Mouse (Mus musculus): ENCODE measurements around the gene Hoxd11. TPM values are rescaled to one million over a fixed set of nuclear protein-coding genes. Genes with fewer than 3 reads are reported as not detected.
A peak's percentile ranks its signal among the peaks of the same experiment; 100 is the strongest.

Gene Hoxd11
- polyA plus RNA-seq, 1 experiment = not detected

DNA sequence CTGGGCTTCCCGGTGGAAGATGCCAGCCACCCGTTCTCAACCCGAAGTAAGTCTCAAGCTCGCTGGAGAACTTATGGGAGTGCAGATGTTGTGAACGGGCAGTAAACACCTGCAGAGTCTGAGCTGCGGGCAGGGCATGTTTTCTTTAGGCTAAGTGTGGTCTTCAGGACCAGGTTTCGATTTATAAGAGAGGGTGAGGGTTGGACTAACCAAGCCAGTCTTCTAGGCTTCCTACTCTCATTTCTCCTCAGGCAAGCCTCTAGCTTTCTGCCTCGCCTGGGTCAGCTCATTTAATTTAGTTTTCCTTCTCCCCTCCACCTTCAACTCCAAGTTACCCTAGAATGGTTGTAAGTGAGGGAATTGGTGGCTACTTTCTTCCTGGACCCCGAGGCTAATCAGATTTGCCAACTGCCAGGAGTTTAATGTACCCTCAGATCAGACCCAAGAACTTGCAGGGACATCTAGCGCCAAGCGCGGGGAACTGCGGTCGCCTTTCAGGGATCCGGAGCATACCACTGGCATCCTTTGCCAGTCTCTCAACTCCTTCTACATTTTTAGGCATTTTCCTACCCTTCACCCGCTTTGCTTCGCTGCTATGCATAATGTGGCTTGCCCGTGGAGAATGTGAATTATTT, 15.9 kb upstream of the Hoxd11 start:
- TF ChIP-seq POLR2A (IDR thresholded peaks at IDR 0.05; ENCODE audit: control insufficient read depth, extremely low read depth, insufficient read depth, low read length, poor library complexity) (no peak), CTCF (IDR thresholded peaks at IDR 0.05; ENCODE audit: borderline replicate concordance, control insufficient read depth, extremely low read depth, insufficient read depth, low read length, poor library complexity) (0 out of 2 replicates have a peak, but pooled peaks have one; percentile 32)
- DNase-seq = no peak
- 7% methylated on average over 18 of the region's 18 CpGs for WGBS

GRCm38 (mm10) chr2:74666411-74666810, 12.9 kb upstream of the Hoxd11 start:
- Histone ChIP-seq H3K4me1 (replicated peaks; ENCODE audit: control insufficient read depth, insufficient read depth, low read length) (no peaks in the 10 kb centered on the region), H3K4me3 (ENCODE audit: control insufficient read depth, insufficient read depth, low read length) (no peak overlapping the region), H3K27me3 (ENCODE audit: control insufficient read depth, insufficient read depth, low read length) (peaks cover 29% of the 10 kb centered on the region), H3K36me3 (ENCODE audit: control insufficient read depth, insufficient read depth, low read length) (no peaks in the 10 kb centered on the region), H3K27ac (ENCODE audit: control insufficient read depth, insufficient read depth, low read length) (no peak overlapping the region)
- TF ChIP-seq POLR2A (IDR thresholded peaks at IDR 0.05; ENCODE audit: control insufficient read depth, extremely low read depth, insufficient read depth, low read length, poor library complexity) = no peak
- TF ChIP-seq CTCF (IDR thresholded peaks at IDR 0.05; ENCODE audit: borderline replicate concordance, control insufficient read depth, extremely low read depth, insufficient read depth, low read length, poor library complexity) = no peak
- WGBS = 10% methylated on average over 7 of the region's 7 CpGs
- DNase-seq = no peak

More for the DNA sequence above, 15.9 kb upstream of the Hoxd11 start:
- Histone ChIP-seq H3K4me3 (ENCODE audit: control insufficient read depth, insufficient read depth, low read length) (no peak overlapping the region), H3K27ac (ENCODE audit: control insufficient read depth, insufficient read depth, low read length) (no peak overlapping the region), H3K27me3 (ENCODE audit: control insufficient read depth, insufficient read depth, low read length) (peaks cover 39% of the 10 kb centered on the region), H3K36me3 (ENCODE audit: control insufficient read depth, insufficient read depth, low read length) (no peaks in the 10 kb centered on the region), H3K4me1 (replicated peaks; ENCODE audit: control insufficient read depth, insufficient read depth, low read length) (no peaks in the 10 kb centered on the region)

DNA sequence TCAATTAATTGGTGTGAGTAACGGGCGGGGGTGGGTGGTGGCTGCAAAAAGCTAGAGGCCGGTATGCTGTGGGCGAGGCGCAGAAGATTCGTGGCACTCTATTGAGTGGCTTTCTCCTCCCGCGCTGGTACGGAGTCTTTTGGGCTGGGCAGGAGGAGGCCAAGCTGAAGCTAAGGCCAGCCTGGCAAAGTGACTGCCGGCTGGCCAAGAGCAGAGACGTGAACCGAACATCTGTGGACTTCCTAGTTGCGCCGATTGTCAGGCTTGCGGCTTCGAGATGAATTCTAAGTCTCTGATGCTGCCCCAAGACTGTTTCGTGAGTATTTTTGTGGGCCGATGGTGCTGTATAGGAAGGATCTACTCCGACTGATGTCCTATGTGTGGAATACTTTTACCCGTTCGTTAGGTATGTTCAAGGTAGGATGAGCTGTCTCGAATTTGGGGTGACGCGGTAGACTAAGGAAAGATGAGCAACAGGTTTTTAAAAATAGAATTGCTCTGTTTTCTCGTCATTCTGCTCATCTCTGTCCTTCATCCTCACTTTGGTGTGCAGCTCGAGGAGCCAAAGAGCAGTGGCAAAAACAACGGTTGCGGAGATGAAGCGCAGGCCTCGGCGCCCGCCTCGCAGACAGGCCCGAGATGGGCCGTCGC, 12.0 kb upstream of the Hoxd11 start:
- WGBS = 14% methylated on average over 36 of the region's 36 CpGs
- TF ChIP-seq POLR2A (IDR thresholded peaks at IDR 0.05; ENCODE audit: control insufficient read depth, extremely low read depth, insufficient read depth, low read length, poor library complexity) (no peak), CTCF (IDR thresholded peaks at IDR 0.05; ENCODE audit: borderline replicate concordance, control insufficient read depth, extremely low read depth, insufficient read depth, low read length, poor library complexity) (no peak)
- H3K4me1 ChIP-seq (replicated peaks; ENCODE audit: control insufficient read depth, insufficient read depth, low read length) = no peaks in the 10 kb centered on the region
- H3K4me3 ChIP-seq (ENCODE audit: control insufficient read depth, insufficient read depth, low read length) = no peak overlapping the region
- DNase-seq = no peak
- peaks cover 26% of the 10 kb centered on the region for H3K27me3 ChIP-seq (ENCODE audit: control insufficient read depth, insufficient read depth, low read length)
- H3K27ac ChIP-seq (ENCODE audit: control insufficient read depth, insufficient read depth, low read length) = no peak overlapping the region
- H3K36me3 ChIP-seq (ENCODE audit: control insufficient read depth, insufficient read depth, low read length) = no peaks in the 10 kb centered on the region

- Histone ChIP-seq H3K27ac (ENCODE audit: control insufficient read depth, insufficient read depth, low read length) (no peak within 1 kb of the TSS), H3K4me1 (replicated peaks; ENCODE audit: control insufficient read depth, insufficient read depth, low read length) (no peaks in the 10 kb centered on the region), H3K4me3 (ENCODE audit: control insufficient read depth, insufficient read depth, low read length) (no peak within 1 kb of the TSS), H3K27me3 (ENCODE audit: control insufficient read depth, insufficient read depth, low read length) (peaks cover 28% of the 10 kb centered on the region), H3K36me3 (ENCODE audit: control insufficient read depth, insufficient read depth, low read length) (no peaks in the 10 kb centered on the region)
- TF ChIP-seq CTCF (IDR thresholded peaks at IDR 0.05; ENCODE audit: borderline replicate concordance, control insufficient read depth, extremely low read depth, insufficient read depth, low read length, poor library complexity) (no peak), POLR2A (IDR thresholded peaks at IDR 0.05; ENCODE audit: control insufficient read depth, extremely low read depth, insufficient read depth, low read length, poor library complexity) (no peak)
- WGBS = 4% methylated on average over 35 of the region's 51 CpGs
- DNase-seq = no peak
These were observed 11.5 kb upstream of the Hoxd11 start, which contains the start of gene Hoxd13 for GRCm38 (mm10) chr2:74667842-74668357. Gene Hoxd13, plus strand, starts transcription at chr2:74668310.

DNA sequence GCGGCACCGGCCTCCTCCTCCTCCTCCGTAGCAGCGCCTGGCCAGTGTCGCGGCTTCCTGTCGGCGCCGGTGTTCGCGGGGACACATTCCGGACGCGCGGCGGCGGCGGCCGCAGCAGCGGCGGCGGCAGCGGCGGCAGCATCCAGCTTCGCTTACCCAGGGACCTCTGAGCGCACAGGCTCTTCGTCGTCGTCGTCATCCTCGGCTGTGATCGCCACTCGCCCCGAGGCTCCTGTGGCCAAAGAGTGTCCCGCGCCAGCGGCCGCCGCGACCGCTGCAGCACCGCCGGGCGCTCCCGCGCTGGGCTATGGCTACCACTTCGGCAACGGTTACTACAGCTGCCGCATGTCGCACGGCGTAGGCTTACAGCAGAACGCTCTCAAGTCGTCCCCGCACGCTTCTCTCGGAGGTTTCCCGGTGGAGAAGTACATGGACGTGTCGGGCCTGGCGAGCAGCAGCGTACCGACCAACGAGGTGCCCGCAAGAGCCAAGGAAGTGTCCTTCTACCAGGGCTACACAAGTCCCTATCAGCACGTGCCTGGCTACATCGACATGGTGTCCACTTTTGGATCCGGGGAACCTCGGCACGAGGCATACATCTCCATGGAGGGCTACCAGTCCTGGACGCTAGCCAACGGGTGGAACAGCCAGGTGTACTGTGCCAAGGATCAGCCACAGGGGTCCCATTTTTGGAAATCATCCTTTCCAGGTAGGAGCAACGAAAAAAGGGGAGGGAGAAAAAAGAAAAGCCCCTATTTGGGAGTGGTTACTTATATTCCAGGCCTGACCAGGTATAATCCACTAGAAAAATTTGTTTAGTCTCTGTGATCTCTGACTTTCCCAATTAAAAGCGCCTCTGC, 10.8 kb upstream of the Hoxd11 start:
- 2% methylated on average over 71 of the region's 74 CpGs for WGBS
- H3K4me1 ChIP-seq (replicated peaks; ENCODE audit: control insufficient read depth, insufficient read depth, low read length) = no peaks in the 10 kb centered on the region

DNA sequence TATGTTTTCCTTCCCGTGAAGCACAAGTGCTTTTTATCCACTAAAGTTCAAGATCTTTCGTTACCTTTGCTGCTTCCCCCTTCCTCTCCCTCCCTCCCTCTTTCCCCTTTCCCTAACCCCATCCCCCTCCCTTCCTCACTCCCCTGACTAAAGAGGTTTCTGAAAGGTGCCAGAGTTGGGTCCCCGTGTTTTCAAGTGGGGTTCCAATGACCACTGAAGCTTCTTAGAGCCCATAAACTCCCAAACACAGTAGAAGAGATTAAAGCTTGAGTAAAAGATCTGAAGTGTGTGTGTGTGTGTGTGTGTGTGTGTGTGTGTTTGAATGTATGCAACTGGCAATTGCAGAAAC, 10.2 kb upstream of the Hoxd11 start:
- WGBS = 11% methylated on average over 3 of the region's 3 CpGs

More for the DNA sequence above, 10.8 kb upstream of the Hoxd11 start:
- no peak overlapping the region for H3K4me3 ChIP-seq (ENCODE audit: control insufficient read depth, insufficient read depth, low read length)
- no peak for DNase-seq
- peaks cover 28% of the 10 kb centered on the region for H3K27me3 ChIP-seq (ENCODE audit: control insufficient read depth, insufficient read depth, low read length)
- H3K27ac ChIP-seq (ENCODE audit: control insufficient read depth, insufficient read depth, low read length) = no peak overlapping the region
- no peaks in the 10 kb centered on the region for H3K36me3 ChIP-seq (ENCODE audit: control insufficient read depth, insufficient read depth, low read length)
- TF ChIP-seq CTCF (IDR thresholded peaks at IDR 0.05; ENCODE audit: borderline replicate concordance, control insufficient read depth, extremely low read depth, insufficient read depth, low read length, poor library complexity) = no peak
- no peak for TF ChIP-seq POLR2A (IDR thresholded peaks at IDR 0.05; ENCODE audit: control insufficient read depth, extremely low read depth, insufficient read depth, low read length, poor library complexity)

More for the DNA sequence above, 10.2 kb upstream of the Hoxd11 start:
- no peak for DNase-seq
- H3K27ac ChIP-seq (ENCODE audit: control insufficient read depth, insufficient read depth, low read length) = no peak overlapping the region
- H3K36me3 ChIP-seq (ENCODE audit: control insufficient read depth, insufficient read depth, low read length) = no peaks in the 10 kb centered on the region
- no peaks in the 10 kb centered on the region for H3K4me1 ChIP-seq (replicated peaks; ENCODE audit: control insufficient read depth, insufficient read depth, low read length)
- no peak overlapping the region for H3K4me3 ChIP-seq (ENCODE audit: control insufficient read depth, insufficient read depth, low read length)
- no peak for TF ChIP-seq CTCF (IDR thresholded peaks at IDR 0.05; ENCODE audit: borderline replicate concordance, control insufficient read depth, extremely low read depth, insufficient read depth, low read length, poor library complexity)
- no peak for TF ChIP-seq POLR2A (IDR thresholded peaks at IDR 0.05; ENCODE audit: control insufficient read depth, extremely low read depth, insufficient read depth, low read length, poor library complexity)
- peaks cover 34% of the 10 kb centered on the region for H3K27me3 ChIP-seq (ENCODE audit: control insufficient read depth, insufficient read depth, low read length)
